Mouse (Mus musculus) adrenal gland, postnatal 25 days (tissue): ENCODE data around the gene Prcd. TPM values are rescaled to one million over a fixed set of nuclear protein-coding genes. Genes with fewer than 3 reads are reported as not detected.

ENCODE experiments used
- DNase-seq: peaks from one replicate; pipeline ENCODE4 v3.0.0; 2021; ENCODE audit warnings: mixed read lengths
- total RNA-seq: library from RNA; stranded (reverse); gene quantifications from 2 replicates; pipeline ENCODE4 v1.2.3, GENCODE M21; 2021

Gene Prcd
- total RNA-seq, 1 experiment from 2014 or later, result 13.0 TPM

DNA sequence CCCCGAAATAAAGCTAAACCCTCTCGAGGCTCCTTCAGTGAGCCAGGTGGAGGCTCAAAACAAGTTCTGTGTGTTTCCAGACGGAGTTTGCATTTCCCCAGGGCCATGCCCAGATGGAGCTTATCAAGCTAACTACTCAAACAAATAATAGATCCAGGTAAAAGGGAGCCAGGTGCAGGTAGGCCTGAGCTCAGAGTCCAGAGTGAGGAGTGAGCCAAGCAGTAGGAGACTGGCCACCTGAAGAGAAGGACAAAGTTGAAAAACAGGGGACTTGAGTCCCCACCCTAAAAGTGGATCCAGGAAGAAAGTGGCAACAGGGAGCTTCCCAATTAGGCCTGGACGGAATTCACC, 40.5 kb downstream of the Prcd start:
- no peak for DNase-seq

DNA sequence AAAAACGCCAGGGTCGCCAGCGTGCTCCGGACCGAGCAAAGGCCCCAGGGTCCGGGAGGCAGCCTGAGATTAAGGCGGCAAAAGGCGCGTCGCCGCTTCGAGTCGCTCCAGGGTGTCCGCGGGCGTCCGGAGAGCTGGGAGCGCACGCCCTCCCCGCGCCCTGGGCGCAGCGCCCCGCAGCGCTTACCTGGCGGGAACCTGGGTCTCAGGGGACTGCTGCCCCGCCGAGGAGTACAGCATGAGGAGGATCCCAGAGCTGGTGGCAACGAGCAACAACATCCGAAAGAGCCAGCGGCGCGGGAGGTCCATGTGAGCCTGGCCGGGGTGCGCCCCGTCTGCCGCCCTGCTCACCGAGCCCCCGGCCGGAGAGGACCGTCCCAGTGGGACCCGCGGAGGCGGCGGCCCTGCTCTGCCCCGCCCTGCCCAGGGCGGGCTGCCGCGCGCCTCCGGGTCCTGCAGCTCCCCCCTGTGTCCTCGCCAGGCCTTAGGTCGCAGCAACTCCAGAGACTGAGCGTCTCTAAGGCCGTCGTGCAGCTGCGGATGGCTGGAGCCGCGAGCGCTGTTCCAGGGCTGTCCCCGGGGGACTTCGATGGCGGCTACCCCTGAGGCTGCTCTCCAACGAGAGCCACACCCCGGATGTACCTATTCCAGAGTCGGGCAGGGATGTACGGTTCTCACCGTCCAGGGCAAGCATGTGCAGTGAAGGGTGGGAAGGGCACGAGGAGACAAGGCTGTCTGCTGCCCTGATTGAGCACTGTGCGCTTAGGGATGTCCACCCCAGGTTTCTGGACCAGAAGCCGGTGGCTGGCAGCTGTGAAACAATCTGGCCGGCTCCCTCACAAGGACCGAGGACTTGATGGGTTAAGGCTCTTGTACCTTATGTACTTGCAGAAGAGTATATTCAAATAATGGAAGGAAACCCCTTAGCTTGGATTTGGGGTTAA, 41.2 kb downstream of the Prcd start:
- peak; percentile 58 for DNase-seq

DNA sequence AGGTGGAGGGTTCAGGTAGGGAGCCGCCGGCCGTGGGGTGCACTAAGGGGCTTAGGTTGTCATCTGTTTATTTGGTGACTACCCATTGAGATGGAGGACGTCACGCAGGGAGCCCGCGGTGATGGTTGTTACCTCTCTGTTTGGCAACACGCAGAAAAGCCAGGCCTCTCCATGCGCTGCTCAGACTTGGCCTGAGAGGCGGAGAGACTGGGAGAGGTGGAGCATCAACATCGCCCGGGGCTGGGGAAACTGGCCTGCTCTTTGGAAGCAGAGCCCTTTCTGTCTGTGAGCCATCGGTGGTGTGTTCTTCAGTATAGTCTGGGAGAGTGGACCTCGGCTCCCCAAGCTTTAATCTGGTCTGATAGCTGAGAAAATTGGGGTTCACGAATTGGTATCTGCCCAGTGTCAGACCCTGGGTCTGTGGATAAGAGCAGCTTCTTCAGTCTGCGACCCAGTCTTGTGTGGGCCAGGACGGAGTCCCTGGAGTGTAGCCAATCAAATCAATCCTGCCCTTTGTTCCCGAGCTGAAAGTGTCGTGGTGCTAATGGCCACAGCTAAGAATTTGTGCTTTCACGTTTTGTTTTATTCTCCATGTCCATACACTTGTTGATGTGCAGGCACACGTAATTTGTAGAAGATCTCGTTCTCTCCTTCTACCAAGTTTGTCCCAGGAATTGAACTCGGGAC, 42.0 kb downstream of the Prcd start:
- DNase-seq, result no peak

DNA sequence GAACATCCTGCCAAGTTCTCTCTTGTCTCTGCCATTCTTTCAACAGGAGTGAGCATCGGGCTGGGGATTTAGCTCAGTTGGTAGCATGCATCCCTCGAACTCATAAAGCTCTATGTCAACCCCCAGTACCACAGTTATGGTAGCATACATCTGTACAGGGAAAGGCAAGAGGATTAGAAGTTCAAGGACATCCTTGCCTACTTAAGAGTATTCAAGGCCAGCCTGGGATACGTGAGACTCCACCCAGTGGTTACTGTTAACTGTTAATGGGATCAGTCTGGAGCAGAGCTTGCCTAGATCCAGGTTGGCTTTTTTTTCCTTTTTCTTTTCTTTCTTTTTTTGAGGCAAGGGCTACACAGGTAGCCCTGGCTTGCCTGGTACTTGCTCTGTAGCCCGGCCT, 43.1 kb downstream of the Prcd start:
- DNase-seq, result no peak

DNA sequence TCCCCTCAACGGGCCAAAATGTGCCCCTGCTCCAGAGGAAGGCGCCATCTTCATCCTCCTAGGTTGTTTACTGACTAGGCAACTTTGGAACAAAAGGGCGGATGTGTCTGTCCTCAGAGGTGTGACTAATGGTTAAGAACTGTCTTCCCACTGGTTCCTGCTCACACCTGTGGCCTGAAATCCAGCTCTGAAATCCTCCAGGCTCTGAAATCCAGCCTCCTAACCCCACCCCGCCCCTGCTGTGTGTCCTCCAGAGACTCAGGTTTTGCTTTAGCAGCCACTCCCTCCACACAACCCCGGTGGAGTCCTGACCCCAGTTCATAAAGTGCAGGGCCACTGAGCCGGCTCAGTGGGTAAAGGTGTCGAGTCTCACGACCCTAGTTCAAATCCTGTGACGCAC, 44.2 kb downstream of the Prcd start:
- no peak for DNase-seq

DNA sequence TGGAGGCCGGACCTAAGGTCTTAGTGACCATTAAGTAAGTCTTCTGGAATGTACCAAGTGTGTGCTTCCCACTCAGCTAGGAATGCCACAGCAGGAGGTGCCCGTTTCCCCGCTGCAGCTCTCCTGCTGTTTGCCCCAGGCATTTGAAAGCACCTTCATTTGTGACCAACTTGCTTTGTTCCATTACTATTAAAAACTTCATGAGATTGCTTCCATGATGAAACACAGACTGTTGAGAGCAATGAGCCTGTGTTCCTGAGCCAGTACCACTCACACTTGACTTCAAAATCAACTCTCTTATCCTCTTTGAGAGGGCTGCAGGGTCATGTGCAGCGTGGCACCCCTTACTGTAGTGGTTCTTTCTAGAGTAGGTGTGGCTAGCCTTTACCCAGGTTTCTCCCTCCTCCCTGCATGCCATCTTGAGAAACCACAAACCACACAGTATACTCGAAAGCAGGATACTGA, 48.1 kb downstream of the Prcd start:
- no peak for DNase-seq

DNA sequence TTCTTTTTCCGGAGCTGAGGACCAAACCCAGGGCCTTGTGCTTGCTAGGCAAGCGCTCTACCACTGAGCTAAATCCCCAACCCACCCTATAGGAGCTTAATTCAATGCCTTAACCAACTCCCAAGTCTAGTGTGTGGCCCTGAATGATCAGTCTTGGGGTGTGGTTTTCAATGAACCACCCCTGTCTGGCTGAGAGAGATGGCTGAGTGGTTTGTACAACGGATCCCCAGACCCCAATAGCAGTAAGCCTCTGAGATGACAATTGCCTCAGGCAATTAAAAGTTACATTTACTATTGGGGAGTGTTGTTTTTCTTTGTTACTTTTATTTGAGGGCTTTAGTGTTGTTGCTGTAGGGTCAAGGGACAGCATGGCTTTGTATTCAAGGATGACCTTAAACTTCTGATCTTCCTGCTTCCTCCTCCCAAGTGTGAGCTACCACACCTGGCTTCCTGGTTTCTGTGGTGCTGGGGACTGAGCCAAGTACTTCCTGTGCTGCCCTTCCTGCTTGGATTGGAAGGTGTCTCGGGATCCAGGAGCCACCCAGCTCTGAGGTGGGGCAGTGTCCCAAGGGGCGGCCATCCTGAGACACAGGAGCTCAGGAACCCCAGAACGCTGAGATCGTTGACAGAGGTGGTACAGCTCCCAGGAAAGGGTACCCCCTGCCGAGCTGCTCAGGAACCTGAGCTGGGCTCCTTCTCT, 51.2 kb downstream of the Prcd start:
- DNase-seq, result no peak

DNA sequence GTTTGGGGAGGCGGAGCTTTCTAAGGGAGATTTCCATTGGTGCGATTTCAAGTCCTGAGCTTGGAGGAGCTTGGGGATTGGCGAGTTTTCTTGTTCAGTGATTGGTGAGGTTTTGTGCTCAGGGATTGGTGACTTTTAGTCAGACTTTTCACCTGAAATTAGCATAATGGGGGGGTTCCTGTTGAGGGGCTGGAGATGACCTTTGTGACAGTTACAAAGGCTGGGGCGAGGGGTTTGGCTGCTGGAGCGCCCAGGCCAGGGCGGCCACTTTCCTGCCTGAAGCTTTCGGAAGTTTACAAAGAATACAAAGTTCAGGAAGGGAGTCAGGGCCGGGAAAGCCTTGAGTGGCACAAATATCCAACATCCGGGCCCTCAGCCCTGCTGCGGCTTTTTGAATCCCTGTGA, 51.9 kb downstream of the Prcd start:
- DNase-seq, result no peak

DNA sequence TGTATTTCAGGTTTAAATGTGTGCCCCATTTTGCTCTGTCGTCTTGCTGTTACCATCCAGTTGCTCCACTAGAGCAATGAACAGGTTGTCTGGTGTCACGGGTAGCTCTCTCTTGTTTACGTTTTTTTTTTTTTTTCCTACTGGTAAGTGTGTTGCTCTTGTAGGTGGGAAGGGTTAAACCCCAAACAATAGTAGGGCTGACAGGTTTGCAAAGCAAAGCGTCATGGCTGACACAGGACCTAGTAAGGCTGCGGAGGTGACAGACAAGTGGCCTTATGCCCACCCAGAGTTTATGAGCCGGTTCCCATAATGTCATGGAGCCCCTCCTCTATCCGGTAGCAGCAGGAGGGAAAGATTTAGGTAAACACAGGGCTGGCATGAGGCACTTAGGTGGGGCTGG, 53.0 kb downstream of the Prcd start:
- no peak for DNase-seq

DNA sequence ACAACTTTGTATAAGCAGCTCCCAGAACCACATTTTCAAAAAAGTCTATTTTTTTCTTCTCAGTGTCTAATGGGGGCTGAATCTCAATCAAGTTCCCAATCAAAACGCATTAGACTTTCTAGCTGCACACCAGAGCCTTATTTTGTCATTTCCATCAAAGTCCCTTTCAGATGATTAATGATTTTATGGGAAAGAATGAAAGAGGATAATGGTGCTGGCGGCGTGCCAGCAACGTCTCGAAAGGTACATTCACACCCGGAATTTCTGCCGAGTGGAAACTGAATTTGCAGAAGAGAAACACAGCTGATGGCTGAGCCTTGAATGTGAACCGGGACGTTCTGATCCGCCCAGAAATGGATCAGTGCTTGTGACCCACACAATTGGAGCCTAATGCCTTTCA, 56.8 kb downstream of the Prcd start:
- no peak for DNase-seq

DNA sequence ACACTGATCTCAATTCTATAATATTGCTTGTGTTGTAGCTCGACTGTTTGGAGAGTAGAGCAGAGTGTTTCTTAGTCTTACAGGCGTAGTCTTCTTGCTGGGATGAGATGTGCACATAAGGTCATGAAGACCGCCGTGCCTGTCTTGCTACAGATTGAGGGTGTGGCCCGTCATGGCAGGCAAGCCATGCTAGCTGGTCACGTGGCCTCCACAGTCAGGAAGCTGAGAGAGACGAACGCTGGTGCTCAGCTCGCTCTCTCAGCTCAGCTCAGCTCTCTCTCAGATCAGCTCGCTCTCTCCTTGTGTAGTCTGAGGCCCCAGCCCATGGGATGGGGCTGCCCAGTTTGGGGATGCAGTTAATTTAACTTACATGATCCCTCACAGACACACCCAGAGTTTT, 57.5 kb downstream of the Prcd start:
- DNase-seq, result no peak

DNA sequence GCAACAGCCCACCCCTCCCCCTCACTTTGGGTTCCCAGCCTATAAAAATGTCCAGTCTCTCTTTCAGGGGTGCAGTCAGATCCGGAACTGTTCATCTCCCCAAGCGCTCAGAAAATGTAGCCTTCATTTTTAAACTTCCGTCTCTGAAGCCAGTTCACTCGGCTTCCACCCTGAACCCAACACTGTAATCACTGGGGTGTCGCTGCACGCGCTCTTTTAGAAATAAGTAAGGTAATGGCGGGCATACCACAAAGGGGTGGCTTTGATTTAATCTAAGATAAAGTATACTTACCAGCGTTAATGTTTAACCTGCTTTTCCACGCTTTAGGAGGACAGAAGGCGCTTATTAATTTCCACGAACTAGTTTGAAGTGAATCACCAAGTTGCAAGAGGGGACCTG, 60.7 kb downstream of the Prcd start:
- no peak for DNase-seq

Other genes with a start within 250 kb of the Prcd start
- gene Rnf157, start 240.5 kb upstream of the Prcd start, total RNA-seq, result 8.5 and 8.9 TPM in 2 replicates
- gene Ubald2, start 219.4 kb upstream of the Prcd start, total RNA-seq, result 27.9 and 48.4 TPM in 2 replicates
- not detected in 2 replicates for gene Qrich2, start 187.3 kb upstream of the Prcd start, total RNA-seq
- gene Prpsap1, start 159.3 kb upstream of the Prcd start, total RNA-seq, result 112 TPM in 2 replicates
- gene Sphk1, start 122.6 kb upstream of the Prcd start, total RNA-seq, result 0.57 and 1.5 TPM in 2 replicates
- gene Ube2o, start 72.1 kb upstream of the Prcd start, total RNA-seq, result 32.7 and 34.1 TPM in 2 replicates
- gene Aanat, start 67.1 kb upstream of the Prcd start, total RNA-seq, result not detected in 2 replicates
- 17.7 and 24.6 TPM in 2 replicates for gene Rhbdf2, start 26.5 kb upstream of the Prcd start, total RNA-seq
- gene Cygb, start 779 bp downstream of the Prcd start, total RNA-seq, result 18.7 and 25.4 TPM in 2 replicates
- gene St6galnac1, start 122.0 kb downstream of the Prcd start, total RNA-seq, result not detected in 2 replicates
- gene Mxra7, start 174.5 kb downstream of the Prcd start, total RNA-seq, result 26.0 and 44.7 TPM in 2 replicates
- 21.7 and 29.6 TPM in 2 replicates for gene Mettl23, start 189.7 kb downstream of the Prcd start, total RNA-seq
- 28.4 and 38.5 TPM in 2 replicates for gene Jmjd6, start 189.9 kb downstream of the Prcd start, total RNA-seq
- gene Mfsd11, start 198.9 kb downstream of the Prcd start, total RNA-seq, result 39.6 and 41.7 TPM in 2 replicates
- gene Srsf2, start 199.6 kb downstream of the Prcd start, total RNA-seq, result 254 and 258 TPM in 2 replicates